Mouse (Mus musculus) ES-Bruce4 (cell line): Measurements from ENCODE around the gene BC025920.

Experiments used
- CTCF ChIP-seq: IDR thresholded peaks from one replicate; pipeline ENCODE4 v1.8.1; 2011; ENCODE audit warnings: low read depth, low read length
- EP300 ChIP-seq: IDR thresholded peaks from 2 replicates; pipeline ENCODE4 v1.6.1; 2011; ENCODE audit warnings: low read depth, low read length; ENCODE audit not compliant: insufficient read depth

DNA sequence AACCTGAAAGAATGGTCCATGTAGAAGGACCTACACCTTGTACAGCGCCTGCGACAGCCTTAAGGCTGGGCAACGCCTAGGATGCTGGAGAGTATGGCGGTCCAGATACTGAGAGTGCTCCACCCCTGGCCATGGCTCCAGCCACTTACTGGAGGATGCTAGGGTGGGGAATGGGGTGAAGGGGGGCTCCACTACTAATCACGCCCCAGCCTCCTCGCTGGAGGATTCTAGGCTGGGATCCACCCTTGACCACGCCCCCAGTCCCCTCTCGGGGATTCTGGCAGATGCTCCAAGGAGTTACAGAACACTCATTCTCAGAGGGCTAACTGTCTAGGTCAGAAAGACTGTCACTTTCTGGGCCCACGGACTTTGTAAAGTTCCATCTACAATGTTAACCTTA is 33.1 kb upstream of the BC025920 start:
- no peak for TF ChIP-seq EP300
- TF ChIP-seq CTCF, result no peak
